Mouse (Mus musculus) bone marrow, adult 2 months (tissue): ENCODE measurements around the gene Zbtb45.

ENCODE experiments used
- CTCF ChIP-seq: fragments of 200-500 bp; IDR thresholded peaks from 2 replicates; pipeline ENCODE4 v1.5.1; 2011; ENCODE audit warnings: low read length, control low read depth; ENCODE audit not compliant: control insufficient read depth, insufficient read depth
- POLR2A ChIP-seq: fragments of 200-500 bp; IDR thresholded peaks from 2 replicates; pipeline ENCODE4 v1.6.1; 2011; ENCODE audit warnings: low read depth, mild to moderate bottlenecking, control low read depth, low read length, borderline replicate concordance; ENCODE audit not compliant: control insufficient read depth

DNA sequence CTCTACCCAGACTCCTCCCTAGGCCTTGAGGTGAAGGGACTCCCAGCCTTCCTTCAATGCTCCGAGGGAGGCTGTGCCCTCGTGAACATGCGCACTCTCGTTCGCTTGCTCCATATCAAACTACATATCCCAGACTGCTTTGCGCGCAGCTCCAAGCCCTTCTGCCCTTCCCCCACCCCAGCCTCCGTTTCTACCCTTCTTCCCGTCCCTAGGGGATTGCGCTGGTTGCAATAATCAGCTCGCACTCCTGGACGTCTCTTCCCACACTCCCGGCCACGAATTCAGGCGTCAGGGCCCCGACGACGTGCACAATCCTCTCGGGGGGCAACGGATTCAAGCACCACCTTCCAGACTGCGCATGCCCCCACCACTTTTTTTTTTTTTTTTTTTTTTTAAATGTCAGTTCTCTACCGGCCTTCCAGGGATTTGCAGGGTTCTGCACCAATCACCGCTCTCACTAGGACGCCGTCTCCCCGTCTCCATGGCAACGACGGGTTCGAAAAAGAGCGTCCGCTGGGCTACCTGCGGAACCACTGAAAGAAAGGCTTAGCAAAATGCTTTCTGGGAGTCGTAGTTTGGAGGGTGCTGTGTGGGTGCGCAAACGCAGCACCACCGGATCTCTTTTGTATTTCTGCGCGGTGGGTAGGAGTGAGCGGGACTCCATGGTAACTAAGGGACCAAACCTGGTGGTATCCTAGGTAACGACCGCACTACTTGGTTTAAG is 44.6 kb upstream of the Zbtb45 start, which contains the start of gene Mzf1:
- TF ChIP-seq CTCF (no peak), POLR2A (0 out of 2 replicates have a peak, but pooled peaks have one; percentile 16)
